Mouse (Mus musculus) embryonic fibroblast, embryonic 13.5 days (primary cell): ENCODE measurements around the gene Ctu1.

Experiments used
- CTCF ChIP-seq: IDR thresholded peaks from 2 replicates; pipeline ENCODE4 v1.5.1; 2011; ENCODE audit warnings: mild to moderate bottlenecking, control low read depth, low read length, moderate library complexity, borderline replicate concordance; ENCODE audit not compliant: insufficient read depth
- POLR2A ChIP-seq: IDR thresholded peaks from 2 replicates; pipeline ENCODE4 v1.6.1; 2011; ENCODE audit warnings: low read depth, mild to moderate bottlenecking, control low read depth, low read length, moderate library complexity

DNA sequence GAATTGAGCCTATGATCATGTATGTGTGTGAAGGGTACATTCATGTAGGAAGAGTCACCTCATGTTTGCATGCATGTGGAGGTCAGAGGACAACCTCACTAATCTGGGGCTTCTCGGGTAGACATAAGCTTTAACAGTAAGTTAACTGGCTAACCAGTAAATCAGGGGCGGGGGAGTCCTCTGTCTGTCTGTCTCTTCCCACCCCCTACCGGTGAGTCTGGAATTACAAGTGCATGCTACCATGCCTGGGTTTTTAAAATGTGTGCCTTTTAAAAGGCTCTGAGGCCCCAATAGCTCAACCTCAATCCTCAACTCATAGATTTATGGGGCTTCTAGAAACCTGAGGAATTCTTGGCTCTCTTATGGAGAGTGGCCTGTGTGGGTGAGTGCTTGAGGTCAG, 3.2 kb upstream of the Ctu1 start:
- TF ChIP-seq CTCF (no peak), POLR2A (no peak)
